Mouse (Mus musculus): ENCODE measurements around the gene Anp32a.

- TF ChIP-seq CTCF (IDR thresholded peaks at IDR 0.05; ENCODE audit: control insufficient read depth, insufficient read depth, insufficient read length), result no peak
- no peak for TF ChIP-seq MYOD1 (IDR thresholded peaks at IDR 0.05; ENCODE audit: control insufficient read depth, insufficient read length, low read depth)
- TF ChIP-seq USF1 (IDR thresholded peaks at IDR 0.05; ENCODE audit: low read depth), result no peak
- TF ChIP-seq CEBPB (IDR thresholded peaks at IDR 0.05; ENCODE audit: low read depth), result no peak
- no peak for TF ChIP-seq MAX (IDR thresholded peaks at IDR 0.05)
- no peak for TF ChIP-seq FOSL1 (IDR thresholded peaks at IDR 0.05; ENCODE audit: insufficient read depth, low read length, poor library complexity, severe bottlenecking)
- TF ChIP-seq MYOG (IDR thresholded peaks at IDR 0.05; ENCODE audit: control insufficient read depth, extremely low read depth, insufficient read length), result no peak
Measured at GRCm38 (mm10) chr9:62351200-62351599, 10.1 kb downstream of the Anp32a start.

Measured in C2C12 (cell line).